Mouse (Mus musculus): ENCODE measurements around the gene Rbbp6. TPM values are rescaled to one million over a fixed set of nuclear protein-coding genes. Genes with fewer than 3 reads are reported as not detected.

Rbbp6 gene
- 22.9 and 24.4 TPM in 2 replicates for polyA plus RNA-seq (2015; fragmentation: Nextera tagmentation; extraction: Ambion mirVana)

- WGBS, result 76% methylated on average over 5 of the region's 5 CpGs
- Histone ChIP-seq H3K4me2 (no peak within 1 kb of the TSS), H3K36me3 (no peaks in the 10 kb centered on the region), H3K27me3 (no peaks in the 10 kb centered on the region), H3K27ac (no peak within 1 kb of the TSS), H3K4me1 (no peaks in the 10 kb centered on the region), H3K9me3 (no peaks in the 10 kb centered on the region), H3K4me3 (no peak within 1 kb of the TSS), H3K9ac (no peak within 1 kb of the TSS)
- ATAC-seq (ENCODE audit: insufficient number of reproducible peaks, low FRiP score, low TSS enrichment, low read depth), result no peak
These were observed at the start of gene Rbbp6 for GRCm38 (mm10) chr7:122965386-122965785. Gene Rbbp6, plus strand, starts transcription at chr7:122965686.

- Histone ChIP-seq H3K9ac (no peak overlapping the region), H3K4me2 (no peak overlapping the region), H3K4me3 (no peak overlapping the region), H3K36me3 (no peaks in the 10 kb centered on the region), H3K27ac (no peak overlapping the region), H3K9me3 (no peaks in the 10 kb centered on the region), H3K27me3 (no peaks in the 10 kb centered on the region), H3K4me1 (no peaks in the 10 kb centered on the region)
- ATAC-seq (ENCODE audit: insufficient number of reproducible peaks, low FRiP score, low TSS enrichment, low read depth), result no peak
- 44% methylated on average over 13 of the region's 13 CpGs for WGBS
These were observed 45.5 kb upstream of the Rbbp6 start for GRCm38 (mm10) chr7:122919728-122920582.

- no peaks in the 10 kb centered on the region for H3K9me3 ChIP-seq
- H3K36me3 ChIP-seq, result no peaks in the 10 kb centered on the region
- H3K4me2 ChIP-seq, result no peak overlapping the region
- H3K4me3 ChIP-seq, result no peak overlapping the region
- H3K9ac ChIP-seq, result no peak overlapping the region
- no peak overlapping the region for H3K27ac ChIP-seq
- H3K4me1 ChIP-seq, result no peaks in the 10 kb centered on the region
- no peak for ATAC-seq (ENCODE audit: insufficient number of reproducible peaks, low FRiP score, low TSS enrichment, low read depth)
- no peaks in the 10 kb centered on the region for H3K27me3 ChIP-seq
- WGBS, result 65% methylated on average over 9 of the region's 9 CpGs
These were observed 43.9 kb upstream of the Rbbp6 start for GRCm38 (mm10) chr7:122921537-122921936.

- Histone ChIP-seq H3K9ac (no peak overlapping the region), H3K9me3 (no peaks in the 10 kb centered on the region), H3K4me2 (no peak overlapping the region), H3K27me3 (no peaks in the 10 kb centered on the region), H3K4me1 (no peaks in the 10 kb centered on the region), H3K27ac (no peak overlapping the region), H3K4me3 (no peak overlapping the region), H3K36me3 (no peaks in the 10 kb centered on the region)
- ATAC-seq (ENCODE audit: insufficient number of reproducible peaks, low FRiP score, low TSS enrichment, low read depth), result no peak
- WGBS, result 63% methylated on average over 3 of the region's 3 CpGs
These were observed 41.2 kb upstream of the Rbbp6 start for GRCm38 (mm10) chr7:122924256-122924655.

GRCm38 (mm10) chr7:122930494-122930893 lies 35.0 kb upstream of the Rbbp6 start:
- Histone ChIP-seq H3K9me3 (no peaks in the 10 kb centered on the region), H3K9ac (no peak overlapping the region), H3K4me3 (no peak overlapping the region), H3K36me3 (no peaks in the 10 kb centered on the region), H3K4me2 (no peak overlapping the region), H3K27ac (no peak overlapping the region), H3K27me3 (no peaks in the 10 kb centered on the region), H3K4me1 (no peaks in the 10 kb centered on the region)
- ATAC-seq (ENCODE audit: insufficient number of reproducible peaks, low FRiP score, low TSS enrichment, low read depth), result no peak
- 34% methylated on average over 3 of the region's 3 CpGs for WGBS

GRCm38 (mm10) chr7:122932171-122932570 lies 33.3 kb upstream of the Rbbp6 start:
- no peaks in the 10 kb centered on the region for H3K9me3 ChIP-seq
- H3K27me3 ChIP-seq, result no peaks in the 10 kb centered on the region
- H3K27ac ChIP-seq, result no peak overlapping the region
- H3K4me1 ChIP-seq, result no peaks in the 10 kb centered on the region
- H3K9ac ChIP-seq, result no peak overlapping the region
- no peak overlapping the region for H3K4me2 ChIP-seq
- H3K4me3 ChIP-seq, result no peak overlapping the region
- H3K36me3 ChIP-seq, result no peaks in the 10 kb centered on the region
- WGBS, result 12% methylated on average over 1 of the region's 1 CpGs
- no peak for ATAC-seq (ENCODE audit: insufficient number of reproducible peaks, low FRiP score, low TSS enrichment, low read depth)

- Histone ChIP-seq H3K4me3 (no peak overlapping the region), H3K4me1 (no peaks in the 10 kb centered on the region), H3K4me2 (no peak overlapping the region), H3K9me3 (no peaks in the 10 kb centered on the region), H3K27ac (no peak overlapping the region), H3K27me3 (no peaks in the 10 kb centered on the region), H3K36me3 (no peaks in the 10 kb centered on the region), H3K9ac (no peak overlapping the region)
- no peak for ATAC-seq (ENCODE audit: insufficient number of reproducible peaks, low FRiP score, low TSS enrichment, low read depth)
These were observed 28.9 kb upstream of the Rbbp6 start for GRCm38 (mm10) chr7:122936626-122937025.

- H3K4me1 ChIP-seq, result no peaks in the 10 kb centered on the region
- no peak overlapping the region for H3K9ac ChIP-seq
- no peak for ATAC-seq (ENCODE audit: insufficient number of reproducible peaks, low FRiP score, low TSS enrichment, low read depth)
- H3K9me3 ChIP-seq, result no peaks in the 10 kb centered on the region
- H3K4me3 ChIP-seq, result no peak overlapping the region
- no peaks in the 10 kb centered on the region for H3K36me3 ChIP-seq
- H3K27ac ChIP-seq, result no peak overlapping the region
- H3K4me2 ChIP-seq, result no peak overlapping the region
- H3K27me3 ChIP-seq, result no peaks in the 10 kb centered on the region
- WGBS, result 82% methylated on average over 1 of the region's 1 CpGs
These were observed 27.3 kb upstream of the Rbbp6 start for GRCm38 (mm10) chr7:122938197-122938596.

- Histone ChIP-seq H3K4me1 (no peaks in the 10 kb centered on the region), H3K36me3 (no peaks in the 10 kb centered on the region), H3K4me3 (no peak overlapping the region), H3K27ac (no peak overlapping the region), H3K9me3 (no peaks in the 10 kb centered on the region), H3K27me3 (no peaks in the 10 kb centered on the region), H3K4me2 (no peak overlapping the region), H3K9ac (no peak overlapping the region)
- no peak for ATAC-seq (ENCODE audit: insufficient number of reproducible peaks, low FRiP score, low TSS enrichment, low read depth)
- 65% methylated on average over 3 of the region's 3 CpGs for WGBS
These were observed 26.3 kb upstream of the Rbbp6 start for GRCm38 (mm10) chr7:122939181-122939580.

GRCm38 (mm10) chr7:122940371-122941075 lies 25.0 kb upstream of the Rbbp6 start:
- Histone ChIP-seq H3K9ac (no peak overlapping the region), H3K27ac (no peak overlapping the region), H3K27me3 (no peaks in the 10 kb centered on the region), H3K9me3 (no peaks in the 10 kb centered on the region), H3K4me3 (peak overlapping the region; percentile 16; the same call in 1 of the 2 replicates), H3K4me2 (peak overlapping the region; percentile 17; the same call in 1 of the 2 replicates), H3K4me1 (no peaks in the 10 kb centered on the region), H3K36me3 (no peaks in the 10 kb centered on the region)
- WGBS, result 14% methylated on average over 12 of the region's 12 CpGs
- ATAC-seq (ENCODE audit: insufficient number of reproducible peaks, low FRiP score, low TSS enrichment, low read depth), result no peak

- H3K4me2 ChIP-seq, result no peak overlapping the region
- ATAC-seq (ENCODE audit: insufficient number of reproducible peaks, low FRiP score, low TSS enrichment, low read depth), result no peak
- WGBS, result 89% methylated on average over 8 of the region's 8 CpGs
- no peak overlapping the region for H3K27ac ChIP-seq
- no peaks in the 10 kb centered on the region for H3K4me1 ChIP-seq
- no peak overlapping the region for H3K9ac ChIP-seq
- H3K4me3 ChIP-seq, result no peak overlapping the region
- no peaks in the 10 kb centered on the region for H3K27me3 ChIP-seq
- H3K9me3 ChIP-seq, result no peaks in the 10 kb centered on the region
- H3K36me3 ChIP-seq, result no peaks in the 10 kb centered on the region
These were observed 23.4 kb upstream of the Rbbp6 start for GRCm38 (mm10) chr7:122942111-122942510.

- Histone ChIP-seq H3K27ac (no peak overlapping the region), H3K9me3 (no peaks in the 10 kb centered on the region), H3K4me1 (no peaks in the 10 kb centered on the region), H3K36me3 (no peaks in the 10 kb centered on the region), H3K4me2 (no peak overlapping the region), H3K9ac (no peak overlapping the region), H3K4me3 (no peak overlapping the region), H3K27me3 (no peaks in the 10 kb centered on the region)
- 6% methylated on average over 1 of the region's 1 CpGs for WGBS
- ATAC-seq (ENCODE audit: insufficient number of reproducible peaks, low FRiP score, low TSS enrichment, low read depth), result no peak
These were observed 20.3 kb upstream of the Rbbp6 start for GRCm38 (mm10) chr7:122945149-122945548.
